Mouse (Mus musculus) heart, adult 18-20 months (tissue): ENCODE data around the gene Mid1ip1. TPM values are rescaled to one million over a fixed set of nuclear protein-coding genes. Genes with fewer than 3 reads are reported as not detected.

Experiments used
- DNase-seq, 2 experiments: peaks; one replicate each; pipeline ENCODE4 v3.0.0; 2021 to 2022; ENCODE audit warnings: mixed read lengths in 1 of 2
- long read RNA-seq, 2 experiments: library from polyadenylated mRNA; stranded (forward); transcript quantifications; one replicate each; pipeline ENCODE4 v2.0.0; 2021
- total RNA-seq, 2 experiments: library from RNA; stranded (reverse); gene quantifications; 2 replicates each; pipeline ENCODE4 v1.2.3; 2021

Mid1ip1 gene
- total RNA-seq, result 100 to 1,000 TPM in 1 of 2 experiments, 10 to 100 TPM in 1; 76.1 to 104 TPM
- long read RNA-seq, experiment 1, transcript Mid1ip1-201 (2 exons, 2,019 nt), result major isoform, 204 of 273 reads
- long read RNA-seq, experiment 1, transcript Mid1ip1-202 (2 exons, 2,022 nt), result minor isoform, 37 of 273 reads
- long read RNA-seq, experiment 1, partial matches to known transcripts, result 30 of 273 reads
- long read RNA-seq, experiment 1, other reads (novel, unspliced or antisense), result 1 of 273 reads
- long read RNA-seq, experiment 2, transcript Mid1ip1-201 (2 exons, 2,019 nt), result major isoform, 49 of 80 reads
- long read RNA-seq, experiment 2, transcript Mid1ip1-202 (2 exons, 2,022 nt), result minor isoform, 9 of 80 reads
- long read RNA-seq, experiment 2, partial matches to known transcripts, result 21 of 80 reads
- long read RNA-seq, experiment 2, other reads (novel, unspliced or antisense), result 0 of 80 reads

GRCm38 (mm10) chrX:10714696-10715140, at the start of gene Mid1ip1:
Gene Mid1ip1 (plus strand): TSS chrX:10715013.
- peak; percentile 88 to 93 for DNase-seq

DNA sequence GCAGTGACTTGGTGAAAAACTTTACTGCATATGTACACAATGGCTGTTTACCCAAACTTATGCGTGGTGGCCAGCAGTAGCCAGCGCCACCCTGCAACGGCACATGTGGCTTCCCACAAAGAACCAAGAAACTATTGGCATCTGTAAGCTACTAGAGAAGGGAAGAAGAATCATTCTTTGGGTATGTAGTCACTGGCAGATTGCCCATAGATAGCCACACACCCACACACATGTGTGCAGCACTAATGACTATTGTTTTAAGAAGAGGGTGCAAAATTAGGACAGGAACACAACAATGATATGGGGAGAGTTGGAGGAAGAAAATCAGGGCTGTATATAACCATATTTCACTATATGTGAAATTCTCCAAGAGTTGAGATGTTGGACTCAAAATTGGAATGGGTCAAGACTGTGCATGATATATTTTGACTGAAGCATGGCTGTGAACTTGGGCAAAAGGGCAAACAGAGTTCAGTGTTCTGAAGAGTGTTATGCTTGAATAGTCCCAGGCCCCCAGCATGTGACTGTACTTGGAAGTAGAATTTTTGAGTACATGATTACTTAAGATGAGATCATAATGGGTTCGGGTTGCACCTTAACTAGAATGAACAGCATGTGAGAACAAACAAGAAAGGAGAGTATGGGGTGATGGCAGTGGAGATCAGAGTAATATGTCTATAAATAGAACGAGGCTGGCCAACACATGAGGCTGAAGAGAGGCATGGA, 20.2 kb upstream of the Mid1ip1 start:
- no peak for DNase-seq

GRCm38 (mm10) chrX:10706728-10707127, 8.1 kb upstream of the Mid1ip1 start:
- no peak for DNase-seq

DNA sequence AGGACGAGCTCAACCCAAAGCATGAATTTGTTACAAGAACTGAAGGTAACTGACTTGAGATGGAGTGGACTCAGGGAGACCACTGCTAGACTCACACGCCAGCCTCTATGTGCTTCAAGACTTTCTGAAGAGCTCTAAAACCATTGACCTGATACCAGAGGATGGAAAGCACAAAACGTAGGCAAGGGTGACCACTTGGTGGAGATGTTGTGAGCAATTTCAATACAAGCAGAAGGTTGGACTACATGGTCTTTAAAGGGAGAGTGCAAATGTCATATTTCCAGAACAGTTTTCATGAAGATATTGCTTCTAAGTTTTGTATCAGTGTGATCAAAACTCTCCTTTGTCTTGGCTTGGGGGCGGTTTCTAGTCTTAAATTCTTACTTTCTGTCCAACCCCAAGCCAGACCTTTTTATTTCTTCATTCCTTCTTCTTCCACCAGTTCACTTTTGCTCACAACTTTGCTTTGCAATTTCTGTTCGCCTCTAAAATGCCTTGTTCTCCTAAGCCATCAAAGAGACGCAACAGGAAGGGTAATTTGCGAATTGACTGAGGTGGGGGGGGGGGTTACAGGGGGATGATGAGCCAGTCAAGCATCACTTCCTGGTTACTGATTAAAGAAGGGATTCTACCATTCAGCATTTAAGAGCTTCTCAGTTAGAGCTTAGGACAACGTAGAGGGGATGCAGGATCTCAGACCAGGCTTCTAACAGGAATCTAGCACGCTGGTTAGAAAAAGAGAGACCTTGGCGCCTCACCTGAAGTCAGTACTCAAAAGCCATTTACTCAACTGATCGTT, 775 bp upstream of the Mid1ip1 start:
- peak; percentile 28 to 42 for DNase-seq

DNA sequence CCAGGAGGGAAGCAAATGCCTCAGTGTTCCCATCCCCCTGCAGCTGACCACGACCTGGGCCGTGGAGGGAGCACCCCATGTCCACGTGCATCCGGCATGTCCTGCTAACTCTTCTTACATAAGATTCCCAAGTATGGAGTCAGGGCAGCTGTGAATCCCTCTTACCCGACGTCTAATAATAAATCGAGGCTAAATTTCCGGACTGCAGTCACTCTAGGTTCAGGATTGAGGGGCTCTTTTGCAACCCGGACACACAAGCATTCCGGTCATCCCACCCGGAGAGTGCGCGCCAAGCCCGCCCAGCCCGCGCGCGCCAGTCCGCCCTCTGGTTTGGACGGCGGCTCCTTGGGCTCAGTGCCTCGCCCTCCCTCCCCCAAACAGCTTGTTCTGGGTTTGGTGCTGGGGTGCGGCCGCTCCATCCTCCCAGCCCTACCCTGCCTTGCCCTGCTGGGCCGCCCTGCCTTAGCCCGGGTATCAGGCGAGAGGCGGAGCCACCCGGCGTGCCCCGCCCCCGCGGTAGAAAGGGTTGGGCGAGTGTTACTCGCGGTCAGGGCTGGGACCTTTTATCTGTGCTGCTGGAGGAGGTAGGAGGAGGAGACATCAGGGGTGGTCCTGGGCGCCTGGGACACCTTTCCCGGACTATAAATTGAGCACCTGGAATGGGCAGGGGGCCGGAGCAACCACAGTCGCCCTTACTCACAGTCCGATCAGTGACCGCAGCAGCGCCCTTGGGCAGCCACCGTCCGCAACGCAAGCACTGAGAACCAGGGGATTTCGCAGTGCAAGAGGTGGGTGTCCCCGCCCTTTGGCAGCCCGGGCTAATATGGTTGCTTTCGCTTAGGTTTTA, 2.3 kb downstream of the Mid1ip1 start:
- peak; percentile 91 to 95 for DNase-seq

GRCm38 (mm10) chrX:10718021-10718837, 3.4 kb downstream of the Mid1ip1 start:
- DNase-seq, result peak in 1 of 2 experiments; percentile 57

- peak; percentile 65 to 82 for DNase-seq
These were observed 4.2 kb downstream of the Mid1ip1 start for GRCm38 (mm10) chrX:10718838-10719539.

- DNase-seq, result no peak
These were observed 5.6 kb downstream of the Mid1ip1 start for GRCm38 (mm10) chrX:10720391-10720790.

GRCm38 (mm10) chrX:10724571-10724970, 9.8 kb downstream of the Mid1ip1 start:
- no peak for DNase-seq

DNA sequence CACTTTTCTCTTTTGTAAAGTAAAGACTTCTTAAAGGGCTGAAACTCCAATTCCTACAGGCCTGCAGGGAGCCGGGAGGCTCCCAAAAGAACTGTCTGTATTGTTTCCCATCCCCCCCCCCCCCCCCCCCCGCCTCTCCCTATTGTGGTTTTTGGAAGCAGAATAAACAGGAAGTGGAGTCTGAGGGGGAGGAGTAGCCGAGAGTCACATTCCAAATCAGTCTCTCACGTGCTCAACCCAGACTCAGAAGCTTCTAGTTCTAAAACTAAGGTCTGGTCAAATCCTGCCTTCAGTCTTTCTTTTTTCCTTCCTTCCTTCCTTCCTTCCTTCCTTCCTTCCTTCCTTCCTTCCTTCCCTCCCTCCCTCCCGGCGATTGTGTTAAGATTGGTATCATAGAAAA, 14.7 kb downstream of the Mid1ip1 start:
- peak; percentile 12 to 43 for DNase-seq

GRCm38 (mm10) chrX:10734453-10734852, 19.6 kb downstream of the Mid1ip1 start:
- peak; percentile 15 to 26 for DNase-seq

- DNase-seq, result no peak
These were observed 20.1 kb downstream of the Mid1ip1 start for GRCm38 (mm10) chrX:10734874-10735273.

DNA sequence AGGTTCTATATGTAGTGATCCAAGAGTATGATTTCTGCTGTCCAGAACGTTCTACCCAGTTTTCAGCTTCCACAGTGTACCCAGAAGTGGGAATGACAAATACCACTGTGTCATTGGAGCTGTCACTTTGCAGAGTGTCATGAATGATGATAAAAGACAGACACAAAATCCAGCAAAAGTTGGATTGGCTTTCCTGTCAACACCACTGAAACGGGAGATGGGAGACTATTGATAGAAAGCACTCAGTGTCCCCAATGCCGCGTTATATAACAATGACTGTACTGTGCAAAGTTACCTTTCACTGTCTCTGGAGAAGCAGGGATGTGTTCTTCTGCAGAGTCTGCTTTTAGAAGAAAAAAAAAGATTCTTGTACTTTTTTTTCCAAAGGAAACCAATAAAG, 44.1 kb downstream of the Mid1ip1 start:
- DNase-seq, result peak; percentile 49 to 59

DNA sequence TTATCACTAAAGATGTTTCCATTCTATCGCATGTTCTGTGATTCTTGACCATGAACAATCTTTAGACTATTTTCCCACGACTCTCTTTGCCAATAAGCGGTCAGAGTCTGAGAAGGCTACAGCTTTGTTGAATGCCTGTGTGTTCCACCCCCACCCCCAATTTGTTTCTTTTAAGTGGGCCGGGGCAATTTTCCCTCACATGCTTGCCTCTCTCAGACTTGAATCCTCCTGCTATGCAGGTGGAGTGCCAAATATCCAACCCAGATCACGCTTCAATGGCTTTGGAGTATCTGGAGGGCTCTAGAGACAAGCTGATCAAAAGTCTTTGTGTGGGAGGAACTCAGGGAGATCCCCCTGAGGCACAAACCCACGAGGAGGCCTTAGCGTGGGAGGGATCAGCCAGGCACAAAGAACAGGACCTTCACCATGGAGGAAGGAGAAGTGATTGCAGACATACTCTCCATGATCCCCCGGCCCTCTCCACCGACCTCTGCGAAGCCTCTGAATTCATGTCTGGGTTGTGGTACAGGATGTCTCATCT, 48.7 kb downstream of the Mid1ip1 start:
- DNase-seq, result no peak

Other genes starting within 250 kb of the Mid1ip1 start
- gene Tspan7, start 229.9 kb upstream of the Mid1ip1 start, total RNA-seq, result 100 to 1,000 TPM; 126 to 137 TPM